Mouse (Mus musculus) lung, adult 2 months (tissue): ENCODE results near the gene Bicc1. TPM values are rescaled to one million over a fixed set of nuclear protein-coding genes. Genes with fewer than 3 reads are reported as not detected.

ENCODE experiments used
- DNase-seq: peaks from one replicate; pipeline ENCODE4 v3.0.0; 2022
- H3K4me1 ChIP-seq: fragments of 200-500 bp; 2 replicates; pipeline ENCODE4 v1.6.1; 2011; ENCODE audit warnings: low read length; ENCODE audit not compliant: control insufficient read depth, insufficient read depth
- H3K4me3 ChIP-seq: fragments of 200-500 bp; replicated peaks from 2 replicates; pipeline ENCODE3; 2011; ENCODE audit warnings: low read depth, mild to moderate bottlenecking, control low read depth, low read length; ENCODE audit errors: extremely low read depth
- CTCF ChIP-seq: fragments of 200-500 bp; IDR thresholded peaks from 2 replicates; pipeline ENCODE4 v1.5.1; 2011; ENCODE audit warnings: mild to moderate bottlenecking, low read length, control low read depth; ENCODE audit not compliant: insufficient read depth
- POLR2A ChIP-seq: fragments of 200-500 bp; IDR thresholded peaks from 2 replicates; pipeline ENCODE4 v1.6.1; 2011; ENCODE audit warnings: low read depth, mild to moderate bottlenecking, control low read depth, low read length, borderline replicate concordance; ENCODE audit errors: extremely low read depth
- WGBS: fragments of 180-500 bp; shearing (Covaris S2); methylation state at CpG from one replicate; pipeline ENCODE4 v1.1.7; 2018; 5-methylcytosine and 5-hydroxymethylcytosine counted together
- polyA plus RNA-seq: library from polyadenylated mRNA; depleted of rRNA; stranded (reverse); fragments of >200 nt; gene quantifications from 2 replicates; pipeline ENCODE4 v1.2.3, GENCODE M21; 2012

Bicc1 gene
- polyA plus RNA-seq, 1 experiment: 23.5 TPM

DNA sequence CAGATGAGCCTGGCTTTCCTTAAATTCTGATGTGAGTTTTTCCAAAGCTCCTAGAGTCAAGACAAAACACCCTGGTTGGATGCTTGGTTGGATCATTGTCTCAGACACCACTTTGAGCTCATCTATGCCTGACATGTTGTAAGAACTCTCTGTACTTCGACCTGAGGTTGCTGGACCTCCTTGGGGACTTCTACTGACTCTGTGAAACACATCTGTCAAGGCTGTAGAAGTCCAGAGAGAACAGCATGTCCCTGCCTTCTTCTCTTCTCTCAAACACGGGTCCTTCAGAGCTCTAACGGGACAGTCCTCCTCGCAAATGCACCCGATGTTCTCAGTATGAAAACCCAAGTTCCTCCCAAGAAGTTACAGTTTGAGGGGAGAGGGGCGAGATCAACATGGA, 76.5 kb downstream of the Bicc1 start:
- Histone ChIP-seq H3K4me1 (no peaks in the 10 kb centered on the region), H3K4me3 (no peak overlapping the region)
- no peak for DNase-seq
- TF ChIP-seq POLR2A (no peak), CTCF (no peak)
- 85% methylated on average over 6 of the region's 6 CpGs for WGBS

DNA sequence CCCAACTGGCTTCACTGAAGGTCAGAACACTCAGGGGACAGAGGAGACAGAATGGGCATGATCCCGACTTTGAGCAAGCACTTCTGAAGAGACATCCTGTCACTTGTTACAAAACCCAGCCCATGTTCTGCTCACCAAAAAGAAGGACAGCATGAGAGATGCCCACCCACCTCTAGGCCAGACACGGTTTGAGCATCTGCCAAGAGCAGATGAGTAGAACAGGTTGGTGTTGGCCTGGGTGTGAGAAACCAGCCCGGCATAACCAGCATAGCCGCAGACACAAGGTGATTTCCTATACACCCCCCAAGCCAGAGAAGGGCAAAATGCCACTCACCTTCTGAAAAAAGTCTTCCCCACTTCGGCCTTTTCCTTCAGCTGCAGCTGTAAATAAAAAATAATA, 80.6 kb downstream of the Bicc1 start:
- H3K4me3 ChIP-seq: no peak overlapping the region
- TF ChIP-seq POLR2A: no peak
- DNase-seq: no peak
- 91% methylated on average over 5 of the region's 5 CpGs for WGBS
- H3K4me1 ChIP-seq: no peaks in the 10 kb centered on the region

DNA sequence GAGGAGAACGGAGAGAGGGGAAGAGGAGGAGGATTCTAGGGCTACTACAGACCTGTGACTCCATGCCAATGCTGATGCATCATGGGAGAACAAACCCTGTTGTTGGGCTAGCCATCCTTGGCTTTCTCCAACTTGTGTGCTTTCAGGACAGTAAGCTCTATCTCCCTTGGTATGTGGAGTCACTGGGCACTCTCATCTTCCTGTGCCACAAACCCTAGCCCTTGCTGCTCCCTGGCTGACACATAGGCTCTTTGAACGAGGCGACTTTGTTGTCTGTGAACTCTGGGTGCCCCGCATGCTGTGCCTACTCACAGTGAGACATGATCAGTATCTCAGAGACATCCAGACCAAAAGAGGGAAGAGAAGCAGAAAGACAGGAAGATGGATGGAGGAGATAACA, 94.5 kb downstream of the Bicc1 start:
- H3K4me3 ChIP-seq: no peak overlapping the region
- H3K4me1 ChIP-seq: peaks cover 4% of the 10 kb centered on the region; the same call in 1 of the 2 replicates
- TF ChIP-seq CTCF (no peak), POLR2A (no peak)
- DNase-seq: no peak
- WGBS: 40% methylated on average over 4 of the region's 4 CpGs

DNA sequence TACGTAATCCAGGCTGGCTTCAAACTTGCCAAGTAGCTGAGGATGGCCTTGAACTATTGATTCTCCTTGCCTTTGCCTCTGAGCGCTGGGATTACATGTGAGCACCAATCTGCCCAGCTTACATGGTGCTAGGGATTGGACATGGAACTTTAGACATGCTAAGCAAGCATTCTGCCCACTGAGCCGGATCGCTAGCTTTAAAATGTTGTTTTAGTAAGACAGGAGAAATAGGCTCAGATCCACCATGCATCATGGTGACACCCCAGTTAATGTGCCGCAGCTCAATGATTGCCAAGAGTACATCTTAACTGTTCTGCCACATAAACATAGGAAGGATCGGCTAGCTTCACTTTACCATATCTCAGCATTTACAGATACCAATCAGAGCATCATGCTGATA, 94.9 kb downstream of the Bicc1 start:
- H3K4me1 ChIP-seq: peaks cover 4% of the 10 kb centered on the region; the same call in 1 of the 2 replicates
- no peak for TF ChIP-seq CTCF
- TF ChIP-seq POLR2A: no peak
- DNase-seq: no peak
- WGBS: 77% methylated on average over 6 of the region's 6 CpGs
- H3K4me3 ChIP-seq: no peak overlapping the region

DNA sequence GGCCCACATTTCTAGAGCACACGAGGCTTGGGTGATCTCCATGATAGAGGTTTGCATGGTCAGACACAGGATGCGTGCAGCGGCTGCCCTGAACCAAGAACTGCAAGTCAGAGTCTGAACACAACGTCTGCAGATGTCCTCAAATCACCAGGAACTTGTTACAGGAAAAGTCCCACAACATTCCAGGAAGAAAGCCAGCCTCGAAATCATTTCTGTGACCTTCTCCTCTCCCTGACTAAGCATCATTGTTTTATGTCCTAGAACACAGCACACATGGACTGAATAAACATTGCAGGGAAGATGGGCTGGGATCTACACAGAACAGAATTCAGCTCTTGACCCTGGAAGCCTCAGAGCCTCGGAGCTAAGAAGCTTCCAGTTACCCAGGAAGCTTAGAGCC, 97.3 kb downstream of the Bicc1 start:
- H3K4me1 ChIP-seq: peaks cover 6% of the 10 kb centered on the region; the same call in 1 of the 2 replicates
- no peak for TF ChIP-seq POLR2A
- no peak for TF ChIP-seq CTCF
- no peak overlapping the region for H3K4me3 ChIP-seq
- no peak for DNase-seq
- WGBS: 40% methylated on average over 6 of the region's 6 CpGs

DNA sequence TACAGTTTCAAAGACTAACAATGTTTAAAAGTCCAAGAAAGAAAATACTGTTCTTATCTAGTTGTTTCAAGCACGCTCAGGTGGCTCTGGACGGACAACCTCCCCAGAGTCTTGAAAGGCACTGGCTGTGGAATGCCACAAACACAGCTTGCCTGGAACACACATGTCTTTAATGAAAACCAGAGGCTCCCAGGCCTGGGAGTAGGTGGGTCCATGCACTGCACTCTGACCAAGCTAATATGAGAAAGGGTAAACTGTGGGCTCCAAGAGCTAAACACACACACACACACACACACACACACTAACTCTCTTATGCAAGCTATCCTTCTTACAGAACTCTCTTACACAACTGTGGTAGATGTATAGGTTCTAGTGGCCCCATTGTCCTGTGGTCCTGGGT, 99.2 kb downstream of the Bicc1 start:
- DNase-seq: no peak
- TF ChIP-seq POLR2A: no peak
- H3K4me1 ChIP-seq: peaks cover 6% of the 10 kb centered on the region; the same call in 1 of the 2 replicates
- WGBS: 66% methylated on average over 2 of the region's 2 CpGs
- no peak overlapping the region for H3K4me3 ChIP-seq

DNA sequence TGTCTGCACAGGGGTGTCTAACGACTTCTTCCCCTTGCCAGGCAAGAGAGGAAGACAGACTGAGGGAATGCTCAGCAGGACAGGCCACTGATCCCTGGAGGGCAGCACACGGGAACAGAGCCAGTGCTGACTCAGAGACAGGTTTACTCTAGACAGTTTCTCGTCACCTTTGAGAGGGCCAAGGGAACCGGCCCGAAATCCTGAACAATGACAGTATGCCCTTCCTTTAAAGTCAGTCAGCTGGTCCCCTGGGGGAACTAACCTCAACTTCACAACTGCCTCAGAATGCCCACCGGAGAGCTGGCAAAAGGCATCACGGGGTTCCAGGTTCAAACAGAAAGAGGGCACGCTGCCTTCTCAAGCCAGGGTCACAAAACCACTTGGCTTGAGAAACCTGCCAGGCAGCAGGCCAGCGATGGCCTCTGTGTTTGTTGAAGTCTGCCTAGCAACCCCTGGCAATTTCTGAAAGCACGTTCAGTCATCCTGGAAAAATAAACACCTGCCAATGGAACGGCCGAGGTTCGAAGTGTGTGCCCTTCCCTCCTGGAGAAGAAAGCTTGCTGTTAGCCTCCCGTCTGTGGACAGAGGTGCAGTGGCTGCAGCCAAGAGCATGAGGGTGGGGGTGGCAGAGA, 100.8 kb downstream of the Bicc1 start:
- Histone ChIP-seq H3K4me3 (peak overlapping the region; percentile 39), H3K4me1 (peaks cover 6% of the 10 kb centered on the region; the same call in 1 of the 2 replicates)
- DNase-seq: peak; percentile 77
- 10% methylated on average over 14 of the region's 14 CpGs for WGBS
- TF ChIP-seq CTCF: no peak
- TF ChIP-seq POLR2A: no peak

DNA sequence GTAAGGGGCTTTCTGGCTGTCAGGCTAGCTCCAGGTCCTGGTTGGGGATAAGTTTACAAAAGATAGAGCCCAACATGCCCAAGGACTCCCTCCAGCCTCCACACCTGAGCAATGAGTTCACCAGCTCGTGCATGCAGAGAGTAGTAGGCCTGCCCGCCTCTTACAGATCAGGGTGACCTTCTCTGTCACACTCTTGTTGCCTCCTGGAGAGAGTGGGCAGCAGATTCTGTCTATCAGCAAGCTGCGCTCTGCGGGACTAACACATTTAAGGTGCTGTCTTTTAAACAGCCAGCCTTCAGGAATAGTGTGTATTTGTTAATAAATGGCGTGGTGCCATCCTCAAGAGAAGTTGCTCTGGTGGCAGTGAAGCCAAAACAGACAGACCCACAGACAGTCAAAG, 101.4 kb downstream of the Bicc1 start:
- 73% methylated on average over 5 of the region's 5 CpGs for WGBS
- no peak for DNase-seq
- TF ChIP-seq CTCF (no peak), POLR2A (no peak)
- Histone ChIP-seq H3K4me1 (peaks cover 6% of the 10 kb centered on the region; the same call in 1 of the 2 replicates), H3K4me3 (no peak overlapping the region)

DNA sequence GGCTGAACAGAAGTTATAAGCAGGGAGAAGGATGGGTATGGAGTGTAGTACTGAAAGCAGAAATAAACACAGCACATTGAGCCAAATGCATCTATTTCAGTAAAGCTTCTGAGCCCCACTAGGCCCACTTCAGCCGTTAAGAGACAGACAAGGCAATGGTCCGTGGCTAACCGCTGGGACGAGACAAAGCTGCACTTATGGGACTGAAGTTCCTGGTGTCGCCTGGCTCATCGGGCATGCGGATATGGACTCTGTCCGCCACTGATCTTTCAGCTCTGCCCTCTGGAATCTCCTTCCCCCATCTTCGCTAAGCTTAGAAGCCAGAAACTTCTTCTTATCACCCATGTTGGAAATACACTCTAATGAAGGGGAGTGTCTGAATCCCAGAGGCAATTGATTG, 106.8 kb downstream of the Bicc1 start:
- no peak for DNase-seq
- Histone ChIP-seq H3K4me1 (no peaks in the 10 kb centered on the region), H3K4me3 (no peak overlapping the region)
- 71% methylated on average over 9 of the region's 9 CpGs for WGBS
- no peak for TF ChIP-seq CTCF
- TF ChIP-seq POLR2A: no peak

DNA sequence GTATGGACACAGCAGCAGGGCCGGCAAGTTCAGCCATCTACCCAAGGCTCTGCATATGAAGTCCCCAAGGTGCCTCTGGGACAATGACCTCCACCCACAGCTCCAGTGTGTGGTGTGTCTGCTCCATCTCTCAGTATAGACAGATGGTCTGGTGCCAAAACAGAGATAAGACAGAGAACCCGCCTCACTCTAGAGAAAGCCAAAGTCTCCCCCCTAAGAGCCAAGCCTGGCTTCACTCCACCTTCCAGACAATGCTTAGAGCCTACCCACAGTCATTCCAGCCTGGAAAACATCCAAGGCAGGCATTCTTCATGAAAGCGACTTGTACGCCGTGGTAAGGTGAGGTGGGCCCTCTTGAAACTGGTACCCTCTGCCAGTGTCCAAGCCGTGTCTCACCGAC, 107.3 kb downstream of the Bicc1 start:
- Histone ChIP-seq H3K4me3 (no peak overlapping the region), H3K4me1 (no peaks in the 10 kb centered on the region)
- 48% methylated on average over 7 of the region's 7 CpGs for WGBS
- TF ChIP-seq POLR2A: no peak
- TF ChIP-seq CTCF: no peak
- DNase-seq: no peak
